ENCODE assay signal across 12 mouse cellular contexts in the genomic region with DNA sequence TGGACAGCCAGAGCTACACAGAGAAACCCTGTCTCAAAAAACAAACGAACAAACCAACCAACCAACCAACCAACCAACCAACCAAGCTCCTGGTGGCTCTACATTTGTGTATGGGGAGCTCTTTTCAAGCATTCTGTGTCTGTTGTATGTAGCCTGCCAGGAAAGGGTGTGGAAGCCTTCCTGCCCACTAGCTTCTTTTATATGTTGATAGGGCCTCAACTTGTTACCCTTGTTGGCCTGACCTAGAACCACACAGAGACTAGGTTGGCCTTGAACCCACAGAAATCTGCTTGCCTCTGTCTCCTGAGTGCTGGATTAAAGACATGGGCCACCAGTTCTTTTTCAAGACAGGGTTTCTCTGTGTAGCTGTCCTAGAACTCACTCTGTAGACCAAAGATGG.
"Had no signal": no experiment of that assay in that cellular context is flagged by ENCODE, and none has a peak within 500 bp of the region (broad histone marks: within the 10 kb centered on the region; RNA-seq: fewer than 3 reads in every experiment).

No protein-coding gene starts in this region.

- DNase-seq: liver, postnatal 0 days; lung, adult 2 months; lung, postnatal 14 days; lung, postnatal 36 days; retina, postnatal 1 day; right cerebral cortex, adult 18-20 months; right cerebral cortex, postnatal 25 days; right cerebral cortex, postnatal 4 days; spleen, adult 18-20 months; thymus, adult 18-20 months; thymus, postnatal 14 days; thymus, postnatal 36 days had no signal
